Mouse (Mus musculus) cerebellum, adult 11 months (tissue): ENCODE measurements around the gene Parg.
"Not testable (repeated sequence)": the region's sequence is repeated elsewhere in the genome, so short reads cannot be mapped to it uniquely, and the experiment has no call there.

Source experiments
- DNase-seq: peaks from one replicate; pipeline ENCODE4 v3.0.0; 2022

The Parg gene

DNA sequence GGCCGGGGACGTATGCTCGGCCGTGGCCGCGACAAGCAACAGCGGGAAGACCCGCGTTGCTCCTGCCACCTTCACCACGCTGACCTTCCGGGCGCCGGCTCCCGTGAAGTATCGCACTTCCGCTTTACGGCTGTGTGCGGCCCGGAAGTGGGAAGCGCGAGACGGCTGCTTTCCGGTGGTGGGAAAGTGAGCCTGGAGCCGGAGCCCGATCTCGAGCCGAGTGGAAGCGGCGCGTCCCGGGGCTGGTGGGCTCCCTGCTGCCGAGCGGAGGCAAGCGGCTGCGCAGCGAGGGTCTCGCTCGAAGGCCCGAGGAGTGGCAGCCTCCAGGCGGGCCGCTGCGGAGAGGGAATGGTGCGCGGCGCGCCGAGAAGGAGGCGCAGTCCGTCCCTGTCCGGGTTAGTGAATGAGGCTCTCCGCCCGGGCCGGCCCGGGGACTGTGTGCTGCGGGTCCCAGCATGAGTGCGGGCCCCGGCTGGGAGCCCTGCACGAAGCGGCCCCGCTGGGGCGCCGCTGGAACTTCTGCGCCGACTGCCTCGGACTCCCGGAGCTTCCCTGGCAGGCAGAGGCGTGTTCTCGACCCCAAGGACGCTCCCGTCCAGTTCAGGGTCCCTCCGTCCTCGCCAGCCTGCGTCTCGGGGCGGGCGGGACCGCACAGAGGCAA, at the start of gene Parg, which contains the start of gene Timm23:
Gene Parg, plus strand, starts transcription at position 159 of the 661 bp plus-strand sequence.
Gene Timm23, minus strand, starts transcription at position 108 of the 661 bp plus-strand sequence.
- DNase-seq = peak; percentile 78

GRCm38 (mm10) chr14:32152243-32152965, 49.3 kb upstream of the Parg start:
- no peak for DNase-seq

- no peak for DNase-seq
Measured at GRCm38 (mm10) chr14:32153156-32153555, 48.6 kb upstream of the Parg start.

GRCm38 (mm10) chr14:32154758-32155157, 47.0 kb upstream of the Parg start:
- DNase-seq = no peak

DNA sequence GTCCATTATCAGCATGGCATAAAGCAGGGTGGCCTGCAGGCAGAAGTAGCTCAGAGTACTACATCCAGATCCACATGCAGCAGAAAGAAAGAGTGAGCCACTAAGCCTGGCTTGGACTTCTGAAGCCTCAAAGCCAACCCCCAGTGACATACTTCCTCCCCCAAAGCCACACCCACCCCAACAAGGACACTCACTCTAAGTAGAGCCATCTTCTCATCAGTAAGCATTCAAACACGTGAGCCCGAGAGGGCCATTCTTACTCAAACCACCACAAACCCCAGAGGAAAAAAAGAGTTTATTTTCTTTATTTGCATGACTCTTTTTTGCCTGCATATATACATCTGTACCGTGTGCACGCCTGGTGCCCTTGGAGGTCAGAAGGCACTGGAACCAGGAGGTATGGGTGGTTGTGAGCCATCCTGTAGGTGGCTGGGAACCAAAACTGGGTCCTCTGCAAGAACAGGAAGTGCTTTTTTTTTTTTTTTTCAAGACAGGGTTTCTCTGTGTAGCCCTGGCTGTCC, 42.5 kb upstream of the Parg start:
- DNase-seq = no peak

GRCm38 (mm10) chr14:32159690-32160246, 42.0 kb upstream of the Parg start, which contains the start of gene Ncoa4:
TSS of gene Ncoa4 (plus strand) at chr14:32159865.
- DNase-seq = peak; percentile 98

- DNase-seq = no peak
Measured at GRCm38 (mm10) chr14:32160563-32160962, 41.2 kb upstream of the Parg start.

DNA sequence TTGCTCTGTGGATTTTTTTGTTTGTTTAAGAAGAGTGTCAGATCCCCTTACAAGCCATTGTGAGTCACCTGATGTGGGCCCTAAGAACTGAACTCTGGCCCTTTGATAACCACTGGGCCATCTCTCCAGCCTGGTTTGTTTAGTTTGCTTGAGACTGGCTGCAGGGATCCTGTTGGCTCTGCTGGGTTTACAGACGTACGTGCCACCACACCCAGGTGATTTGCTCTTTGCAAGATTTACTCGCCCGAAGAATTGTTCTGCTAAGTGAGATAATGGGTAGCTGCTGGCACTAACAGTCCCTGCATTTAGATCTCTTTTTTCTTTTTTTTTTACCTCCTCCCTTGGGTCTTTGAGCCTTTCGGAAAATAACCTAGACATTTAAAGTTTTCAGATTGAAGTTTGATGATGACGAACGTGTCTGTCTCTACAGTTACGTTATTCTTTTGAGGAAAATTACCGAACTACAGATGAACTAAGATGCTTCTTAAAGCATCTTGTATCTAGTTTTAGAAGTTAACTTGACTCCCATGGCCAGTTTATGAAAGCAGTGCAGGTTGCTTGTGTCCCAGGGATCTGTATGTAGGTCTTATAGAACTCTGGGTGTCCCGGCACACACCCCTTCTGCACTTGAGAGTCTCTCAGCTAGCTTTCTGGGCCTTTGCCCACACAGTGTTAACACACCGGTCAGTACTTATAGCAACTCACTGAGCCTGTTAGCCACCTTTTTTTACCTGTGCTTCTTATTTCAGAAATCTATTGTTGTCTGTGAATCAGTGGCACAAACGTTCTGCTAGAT, 40.5 kb upstream of the Parg start:
- DNase-seq = no peak

GRCm38 (mm10) chr14:32162231-32162630, 39.5 kb upstream of the Parg start:
- DNase-seq = no peak

DNA sequence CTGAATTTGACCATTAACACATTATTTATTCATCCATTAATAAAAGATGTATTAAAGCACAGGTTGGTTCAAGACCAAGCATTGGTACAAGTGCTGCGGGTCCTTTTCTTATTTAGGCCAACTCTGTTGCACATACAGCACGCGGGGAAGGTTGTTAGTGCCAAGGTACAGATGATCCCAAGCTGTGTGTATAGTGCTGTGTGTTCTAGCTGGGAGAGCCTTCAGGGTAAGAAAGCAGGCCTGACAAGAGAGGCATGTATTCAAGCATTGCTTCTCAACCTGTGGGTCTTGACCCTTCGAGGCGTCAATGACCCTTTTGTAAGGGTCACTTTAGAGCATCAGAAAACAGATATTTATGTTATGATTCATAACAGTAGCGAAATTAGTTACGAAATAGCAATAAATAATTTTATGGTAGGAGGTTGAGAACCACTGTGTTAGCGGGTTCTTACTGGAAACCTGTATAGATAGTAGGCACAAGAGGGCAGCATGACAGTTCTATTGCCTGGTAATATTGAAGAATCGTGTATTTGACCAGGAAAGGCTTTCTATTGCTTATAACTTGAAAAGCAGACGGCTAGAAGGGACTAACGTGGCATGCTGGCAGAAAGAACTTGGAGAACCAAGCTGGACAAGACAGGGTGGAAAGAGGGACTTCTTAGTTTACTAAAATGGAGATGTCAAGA, 38.4 kb upstream of the Parg start:
- DNase-seq = no peak

DNA sequence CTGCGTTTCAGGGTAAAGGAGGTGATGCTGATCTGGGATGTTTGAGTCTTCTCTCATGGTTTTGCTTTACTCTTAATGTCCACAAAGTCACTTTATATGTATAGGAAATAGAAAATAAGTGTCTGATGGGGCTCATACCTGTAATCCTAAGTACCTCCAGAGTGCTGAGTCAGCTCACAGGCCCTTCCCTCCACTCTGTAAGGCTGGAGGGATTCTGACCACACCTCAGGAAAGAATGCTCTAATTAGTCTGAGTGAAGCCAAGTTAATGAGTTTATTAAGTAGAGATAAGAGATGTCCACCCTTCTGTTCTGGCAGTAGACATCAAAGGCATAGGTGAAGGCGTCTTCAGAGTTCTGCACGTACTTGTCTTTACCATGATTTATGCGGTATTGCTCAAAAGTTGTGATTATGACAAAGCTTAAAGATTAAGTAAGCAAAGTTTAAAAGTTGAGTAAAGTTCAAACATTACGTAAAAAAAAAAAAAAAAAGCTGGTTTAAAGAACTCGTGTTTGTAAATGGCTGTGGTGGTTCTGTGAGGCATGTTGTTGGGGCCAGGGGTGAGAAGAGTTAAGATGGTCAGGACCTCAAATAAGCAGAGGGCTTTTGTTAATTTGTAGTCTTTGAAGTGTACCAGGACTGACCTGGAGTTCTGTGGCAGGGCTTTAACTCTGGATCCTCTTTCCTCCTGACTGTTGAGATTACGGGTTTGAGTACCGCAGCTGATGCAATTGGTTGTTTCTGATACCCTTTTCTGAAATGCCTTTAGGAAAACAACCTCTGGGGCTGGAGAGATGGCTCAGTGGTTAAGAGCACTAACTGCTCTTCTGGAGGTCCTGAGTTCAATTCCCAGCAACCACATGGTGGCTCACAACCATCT, 37.3 kb upstream of the Parg start:
- no peak for DNase-seq

GRCm38 (mm10) chr14:32165278-32166061, 36.3 kb upstream of the Parg start:
- peak; percentile 83 for DNase-seq

DNA sequence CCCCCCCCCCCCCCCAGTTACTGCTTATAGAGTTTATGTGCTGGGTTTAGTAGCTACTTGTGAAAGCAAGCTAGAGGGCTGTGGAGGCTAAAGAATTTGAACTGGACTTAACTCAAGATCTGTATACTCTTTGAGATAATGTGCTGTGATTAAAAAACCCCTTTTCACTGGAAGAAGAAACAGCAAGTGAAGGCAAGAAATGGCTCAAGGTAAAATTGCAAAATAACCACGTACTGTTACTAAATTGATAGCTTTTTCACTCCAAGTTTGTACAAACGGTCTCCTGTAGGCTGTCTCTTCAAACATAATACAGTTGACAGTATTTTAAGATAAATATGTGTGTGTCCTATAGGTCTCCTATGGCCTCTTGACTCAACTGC, 35.7 kb upstream of the Parg start:
- DNase-seq = no peak

GRCm38 (mm10) chr14:32166840-32167239, 34.9 kb upstream of the Parg start:
- DNase-seq = no peak

GRCm38 (mm10) chr14:32167326-32167725, 34.4 kb upstream of the Parg start:
- no peak for DNase-seq

DNA sequence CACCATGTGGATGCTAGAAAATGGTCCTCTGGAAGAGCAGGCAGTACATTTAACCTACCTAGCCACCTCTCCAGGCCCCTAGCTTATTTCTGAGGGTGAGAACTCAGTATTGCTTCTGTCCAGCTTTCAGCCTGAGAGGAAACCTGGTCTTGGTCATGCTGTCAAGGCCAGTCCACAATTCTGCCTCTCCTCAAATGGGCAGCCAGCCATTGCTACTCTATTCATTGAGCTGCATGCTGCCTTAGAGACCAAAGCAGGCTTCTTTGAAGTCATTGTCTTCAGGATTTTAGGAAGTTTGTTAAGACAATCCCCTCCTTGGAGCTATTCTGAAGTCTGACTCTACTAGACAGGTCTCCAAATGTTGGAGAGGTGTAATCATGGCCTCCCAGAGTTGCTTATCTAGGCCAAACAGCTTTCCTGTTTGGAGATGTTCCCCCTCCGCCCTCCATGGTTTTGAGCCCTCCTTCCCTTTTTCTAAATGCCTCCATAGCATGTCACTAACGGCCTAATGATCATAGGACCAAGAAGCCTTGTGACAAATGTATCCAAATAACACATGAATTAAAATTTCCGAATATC, 33.0 kb upstream of the Parg start:
- DNase-seq = no peak

GRCm38 (mm10) chr14:32170137-32170536, 31.6 kb upstream of the Parg start:
- no peak for DNase-seq

- no peak for DNase-seq
Measured at GRCm38 (mm10) chr14:32175310-32175709, 26.4 kb upstream of the Parg start.

- not testable (repeated sequence) for DNase-seq
Measured at GRCm38 (mm10) chr14:32176590-32176989, 25.2 kb upstream of the Parg start.
